Mouse (Mus musculus) hindbrain, postnatal 0 days (tissue): Measurements from ENCODE around the gene Zfp617. TPM values are rescaled to one million over a fixed set of nuclear protein-coding genes. Genes with fewer than 3 reads are reported as not detected.
"Not testable (repeated sequence)": the region's sequence is repeated elsewhere in the genome, so short reads cannot be mapped to it uniquely, and the experiment has no call there.

ENCODE experiments used
- ATAC-seq: fragments of 200-750 bp; cut with Nextera tagmentation; 2 replicates; pipeline ENCODE4 v1.8.0; 2017; ENCODE audit warnings: mild to moderate bottlenecking, moderate TSS enrichment, moderate library complexity
- DNase-seq: peaks from one replicate; pipeline ENCODE4 v3.0.0-alpha.2; 2015; ENCODE audit warnings: low spot score
- H3K27ac ChIP-seq: fragments of 300-500 bp; sonication (generic); 2 replicates; pipeline ENCODE4 v1.5.1; 2014; ENCODE audit warnings: mild to moderate bottlenecking
- H3K27me3 ChIP-seq: fragments of 300-500 bp; sonication (generic); 2 replicates; pipeline ENCODE4 v1.6.1; 2014; ENCODE audit warnings: low read length, mixed read lengths; ENCODE audit not compliant: insufficient read depth
- H3K36me3 ChIP-seq: fragments of 300-500 bp; sonication (generic); 2 replicates; pipeline ENCODE4 v1.6.1; 2014; ENCODE audit warnings: low read length, mixed read lengths; ENCODE audit not compliant: insufficient read depth
- H3K4me1 ChIP-seq: fragments of 300-500 bp; sonication (generic); 2 replicates; pipeline ENCODE4 v1.6.1; 2014; ENCODE audit warnings: antibody characterized with exemption, low read length, mixed read lengths; ENCODE audit not compliant: insufficient read depth
- H3K4me2 ChIP-seq: fragments of 300-500 bp; sonication (generic); 2 replicates; pipeline ENCODE4 v1.6.1; 2014; ENCODE audit warnings: low read depth, mild to moderate bottlenecking, low read length, moderate library complexity, mixed read lengths
- H3K4me3 ChIP-seq: fragments of 300-500 bp; sonication (generic); 2 replicates; pipeline ENCODE4 v1.5.1; 2014; ENCODE audit warnings: low read length
- H3K9ac ChIP-seq: fragments of 300-500 bp; sonication (generic); replicated peaks from 2 replicates; pipeline ENCODE4 v1.6.1; 2014; ENCODE audit warnings: mild to moderate bottlenecking, low read length, moderate library complexity, mixed read lengths
- H3K9me3 ChIP-seq: fragments of 300-500 bp; sonication (generic); 2 replicates; pipeline ENCODE4 v1.6.1; 2016; ENCODE audit warnings: low read length, mixed read lengths
- CTCF ChIP-seq: IDR thresholded peaks from 2 replicates; pipeline ENCODE4 v1.5.1; 2016; ENCODE audit warnings: antibody characterized with exemption, control low read depth, low read depth
- WGBS: fragments of 180-500 bp; shearing (Covaris S2); extraction: QIAGEN DNeasy Blood & Tissue Kit; methylation state at CpG from one replicate; pipeline ENCODE4 v1.1.7; 2014; 5-methylcytosine and 5-hydroxymethylcytosine counted together
- polyA plus RNA-seq: library from polyadenylated mRNA; unstranded; fragments of >200 nt; fragmentation: Nextera tagmentation; extraction: Ambion mirVana; gene quantifications from 2 replicates; pipeline ENCODE4 v1.2.1, GENCODE M21; 2015
- total RNA-seq: library from RNA; depleted of rRNA; stranded (reverse); fragments of >200 nt; gene quantifications from 2 replicates; pipeline ENCODE4 v1.2.3, GENCODE M21; 2014; rRNA removed

Gene Zfp617
- 15.9 and 18.0 TPM in 2 replicates for total RNA-seq
- polyA plus RNA-seq, result 21.8 and 24.4 TPM in 2 replicates

DNA sequence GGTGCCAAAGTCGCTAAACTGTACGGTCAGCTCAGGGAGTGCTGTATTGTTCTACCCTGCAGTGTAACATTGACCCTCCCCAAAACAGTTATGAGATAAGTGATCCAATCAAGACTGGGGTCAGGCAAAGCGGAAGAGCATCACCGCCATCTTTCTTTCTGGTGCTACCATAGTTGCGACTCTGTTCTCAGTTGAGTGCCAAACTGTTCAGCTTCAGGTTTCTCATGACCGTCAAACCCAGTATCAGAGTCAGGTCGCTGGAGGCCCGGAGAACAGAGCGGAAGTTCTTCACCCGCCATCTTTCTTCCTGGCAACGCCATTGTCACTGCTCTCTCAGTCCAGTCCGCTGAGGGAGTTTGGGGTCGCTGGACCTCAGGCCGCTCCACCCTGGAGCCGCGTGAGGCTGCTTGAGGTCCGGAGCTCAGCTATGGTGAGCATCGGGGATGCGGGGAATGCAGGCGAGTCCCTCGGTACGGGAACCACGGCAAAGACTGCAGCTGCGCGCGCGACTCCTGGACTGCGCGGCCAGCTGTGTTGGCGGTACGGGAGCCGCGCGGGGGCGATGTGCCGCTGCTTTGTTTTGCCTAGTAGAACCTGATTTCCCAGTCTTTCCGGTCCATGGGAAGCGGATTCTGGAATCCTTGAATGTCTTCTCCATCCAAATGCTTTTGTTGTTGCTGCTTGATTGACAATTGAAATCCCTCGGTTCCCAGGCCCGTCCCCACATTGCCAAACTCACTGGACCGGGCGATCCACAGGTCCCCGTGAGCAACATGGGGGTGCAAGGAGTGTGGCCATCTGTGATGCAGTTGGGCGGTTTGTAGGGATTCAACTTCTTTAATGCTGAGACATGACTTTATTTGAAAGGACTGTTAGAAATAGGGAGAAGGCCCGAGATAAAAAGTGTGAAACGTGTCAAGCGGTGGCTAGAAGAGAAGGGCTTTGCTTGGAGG is at the start of gene Zfp617, which contains the start of gene Zfp882:
Gene Zfp617, plus strand, starts transcription at position 327 of the 953 bp plus-strand sequence.
Gene Zfp882, plus strand, starts transcription at position 300 of the 953 bp plus-strand sequence.
- WGBS, result 4% methylated on average over 47 of the region's 47 CpGs
- peak within 1 kb of the TSS; percentile 81 for H3K4me3 ChIP-seq
- peak; percentile 97 for ATAC-seq

DNA sequence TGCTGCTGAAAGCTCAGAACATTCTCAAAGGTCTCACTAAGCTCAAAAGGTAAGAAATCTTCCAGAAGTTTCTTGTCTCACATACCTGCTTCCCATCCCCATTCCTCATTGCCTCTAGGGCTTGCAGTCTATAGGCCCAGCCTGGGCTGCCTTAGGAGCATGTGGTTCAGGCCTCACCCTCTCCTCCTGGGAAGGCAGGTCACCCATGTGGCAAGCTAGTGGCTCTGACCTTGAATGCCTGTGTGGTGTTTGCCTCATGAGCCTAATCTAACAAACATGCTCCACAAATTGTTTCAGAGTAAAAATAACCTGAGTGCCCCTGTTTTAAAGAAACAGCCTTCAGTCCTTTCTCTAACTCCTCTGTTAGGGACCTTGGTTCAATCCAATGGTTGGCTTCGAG is 46.9 kb upstream of the Zfp617 start:
- not testable (repeated sequence) for DNase-seq, H3K36me3 ChIP-seq, H3K4me3 ChIP-seq, H3K27me3 ChIP-seq, H3K4me2 ChIP-seq, H3K4me1 ChIP-seq, H3K9ac ChIP-seq, H3K27ac ChIP-seq, ATAC-seq, H3K9me3 ChIP-seq
- 71% methylated on average over 1 of the region's 1 CpGs for WGBS

More for the DNA sequence above, at the start of gene Zfp617, which contains the start of gene Zfp882:
- TF ChIP-seq CTCF, result peak; percentile 78
- peak within 1 kb of the TSS; percentile 78 for H3K9ac ChIP-seq
- DNase-seq, result peak; percentile 94
- peak within 1 kb of the TSS; percentile 67 for H3K4me2 ChIP-seq
- H3K4me1 ChIP-seq, result no peaks in the 10 kb centered on the region
- peak within 1 kb of the TSS; percentile 99 for H3K27ac ChIP-seq
- H3K36me3 ChIP-seq, result no peaks in the 10 kb centered on the region; the same call in 1 of the 2 replicates
- no peaks in the 10 kb centered on the region for H3K27me3 ChIP-seq
- no peaks in the 10 kb centered on the region for H3K9me3 ChIP-seq

DNA sequence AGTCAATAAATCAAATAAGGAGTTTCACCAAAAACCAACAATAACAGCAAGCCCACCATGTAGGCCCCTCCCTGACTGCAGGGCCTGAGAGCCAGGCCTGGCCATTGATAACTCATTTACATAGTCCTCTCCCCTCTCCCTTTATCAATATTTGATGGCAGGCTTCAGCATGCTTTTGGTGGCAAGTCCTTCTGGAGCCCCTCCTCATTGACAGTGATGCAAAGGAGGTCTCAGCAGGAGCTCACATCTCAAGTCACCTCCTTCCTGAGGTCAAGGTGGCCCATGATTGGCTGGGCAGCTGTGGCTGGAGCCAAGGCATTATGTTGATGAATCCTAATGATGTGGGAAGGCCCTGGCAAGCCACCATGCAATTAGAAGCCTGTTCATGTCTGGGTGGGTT is 46.4 kb upstream of the Zfp617 start:
- not testable (repeated sequence) for H3K36me3 ChIP-seq, ATAC-seq

DNA sequence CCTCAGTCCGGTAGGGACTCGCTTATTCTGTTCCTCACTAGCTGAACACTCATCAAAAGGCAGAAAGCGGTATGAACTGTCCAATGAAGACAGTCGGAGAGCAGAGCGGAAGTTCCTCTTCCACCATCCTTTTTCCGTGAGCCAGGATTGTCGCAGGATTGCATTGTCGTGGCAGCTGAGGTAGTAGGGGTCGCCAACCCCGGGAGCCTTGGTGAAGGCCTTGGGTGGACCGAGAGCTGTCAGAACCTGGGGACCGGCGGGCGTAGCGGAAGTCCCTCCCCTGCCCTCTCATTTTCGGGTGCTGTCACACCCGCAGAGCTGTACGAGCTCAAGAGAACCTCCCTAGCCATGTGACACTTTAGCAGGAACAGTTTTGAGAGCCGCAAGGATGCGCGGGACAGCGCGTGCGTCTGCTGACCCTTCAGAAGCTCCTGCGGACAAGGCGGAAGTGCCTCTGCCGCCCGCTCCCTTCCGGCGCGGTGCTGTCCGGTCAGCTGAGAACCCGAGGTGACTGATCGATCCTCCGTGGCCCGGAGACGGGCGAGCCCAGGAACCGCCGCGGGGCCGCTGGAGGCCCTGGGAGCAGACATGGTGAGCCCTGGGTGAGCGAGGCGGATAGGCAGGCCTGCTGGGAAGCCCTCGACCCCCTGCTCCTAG is 26.7 kb upstream of the Zfp617 start, which contains the start of gene Zfp709:
Gene Zfp709, plus strand, starts transcription at position 402 of the 657 bp plus-strand sequence.
- Histone ChIP-seq H3K27ac (peak within 1 kb of the TSS; percentile 74), H3K4me3 (peak within 1 kb of the TSS; percentile 46), H3K36me3 (no peaks in the 10 kb centered on the region; the same call in 1 of the 2 replicates), H3K4me1 (peaks cover 7% of the 10 kb centered on the region; the same call in 1 of the 2 replicates), H3K9ac (peak within 1 kb of the TSS; percentile 75), H3K9me3 (peaks cover 13% of the 10 kb centered on the region; the same call in 1 of the 2 replicates), H3K4me2 (peak within 1 kb of the TSS; percentile 72), H3K27me3 (no peaks in the 10 kb centered on the region)
- peak; percentile 96 for ATAC-seq
- DNase-seq, result peak; percentile 82
- WGBS, result 5% methylated on average over 45 of the region's 45 CpGs
- peak; percentile 17; the same call in 1 of the 2 replicates for TF ChIP-seq CTCF

More for the DNA sequence above, 46.4 kb upstream of the Zfp617 start:
- not testable (repeated sequence) for H3K4me3 ChIP-seq, H3K9me3 ChIP-seq, H3K27me3 ChIP-seq, H3K4me1 ChIP-seq, H3K27ac ChIP-seq, H3K9ac ChIP-seq, H3K4me2 ChIP-seq
- peak; percentile 6 for DNase-seq

DNA sequence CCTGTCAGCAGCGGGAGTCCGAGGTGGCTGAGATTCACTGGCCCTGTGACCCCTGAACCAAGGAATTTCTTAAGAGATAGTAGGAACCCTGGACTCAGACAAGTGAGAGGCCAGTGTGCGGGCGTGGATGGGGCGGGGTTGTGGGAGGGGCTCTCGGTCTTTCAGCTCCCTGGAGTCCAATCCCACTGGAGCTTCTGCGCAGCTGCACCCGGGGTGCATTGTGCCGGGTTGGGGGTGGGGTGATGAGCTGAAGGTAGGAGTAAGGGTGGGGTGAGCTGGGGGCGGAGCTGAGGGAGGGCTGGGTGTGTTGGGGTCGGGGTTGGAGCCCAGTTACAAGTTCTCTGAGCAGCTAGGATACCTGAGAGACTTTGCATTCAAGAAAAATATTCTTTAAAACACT is 7.8 kb upstream of the Zfp617 start:
- not testable (repeated sequence) for H3K4me2 ChIP-seq, H3K36me3 ChIP-seq, H3K9me3 ChIP-seq, H3K27me3 ChIP-seq, H3K4me1 ChIP-seq, ATAC-seq, DNase-seq, H3K4me3 ChIP-seq, H3K9ac ChIP-seq, H3K27ac ChIP-seq
- WGBS, result 49% methylated on average over 11 of the region's 11 CpGs

DNA sequence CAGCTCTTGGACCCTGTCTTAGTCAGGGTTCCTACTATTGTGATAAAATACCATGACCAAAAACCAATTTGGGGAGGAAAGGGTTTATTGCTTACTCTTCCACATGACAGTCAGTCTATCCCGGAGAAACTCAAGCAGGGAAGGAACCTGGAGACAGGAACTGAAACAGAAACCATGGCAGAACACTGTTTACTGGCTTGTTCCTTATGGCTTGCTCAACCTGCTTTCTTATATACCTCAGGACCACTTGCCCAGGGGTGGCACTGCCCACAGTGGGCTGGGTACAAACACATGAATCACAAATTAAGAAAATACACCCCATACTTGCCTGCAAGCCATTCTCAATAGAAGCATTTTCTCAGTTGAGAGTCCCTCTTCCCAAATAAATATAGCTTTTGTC is 5.4 kb upstream of the Zfp617 start:
- WGBS, result 69% methylated on average over 1 of the region's 1 CpGs
- ATAC-seq, result not testable (repeated sequence)

More for the DNA sequence above, 5.4 kb upstream of the Zfp617 start:
- not testable (repeated sequence) for H3K27me3 ChIP-seq, H3K36me3 ChIP-seq, H3K4me3 ChIP-seq, H3K27ac ChIP-seq, H3K9me3 ChIP-seq, H3K4me2 ChIP-seq, H3K4me1 ChIP-seq, DNase-seq, H3K9ac ChIP-seq
